Mouse (Mus musculus): ENCODE data around the gene Porcn. TPM values are rescaled to one million over a fixed set of nuclear protein-coding genes. Genes with fewer than 3 reads are reported as not detected.

Gene Porcn
- total RNA-seq, 2 experiments from 2014 or later, result 4.9 to 5.3 TPM

DNA sequence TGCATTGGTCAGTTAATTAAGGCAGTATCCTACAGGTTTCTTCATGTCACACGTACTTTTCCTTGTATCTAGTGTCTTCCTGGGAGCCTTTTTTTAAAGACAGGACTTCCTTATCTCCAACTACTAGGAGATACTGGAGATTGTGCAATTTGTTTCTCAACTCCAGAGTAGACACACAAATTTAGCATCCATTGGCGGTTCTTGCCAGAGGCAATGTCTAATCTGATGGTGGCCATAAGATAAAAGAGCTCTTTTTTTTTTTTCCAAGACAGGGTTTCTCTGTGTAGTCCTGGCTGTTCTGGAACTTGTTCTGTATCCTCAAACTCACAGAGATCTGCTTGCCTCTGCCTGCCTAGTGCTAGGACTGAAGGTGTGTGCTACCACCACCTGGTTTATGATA is 3.4 kb upstream of the Porcn start:
- no peak for DNase-seq
- intact Hi-C loops (cut with DNase I), result no loop called here

DNA sequence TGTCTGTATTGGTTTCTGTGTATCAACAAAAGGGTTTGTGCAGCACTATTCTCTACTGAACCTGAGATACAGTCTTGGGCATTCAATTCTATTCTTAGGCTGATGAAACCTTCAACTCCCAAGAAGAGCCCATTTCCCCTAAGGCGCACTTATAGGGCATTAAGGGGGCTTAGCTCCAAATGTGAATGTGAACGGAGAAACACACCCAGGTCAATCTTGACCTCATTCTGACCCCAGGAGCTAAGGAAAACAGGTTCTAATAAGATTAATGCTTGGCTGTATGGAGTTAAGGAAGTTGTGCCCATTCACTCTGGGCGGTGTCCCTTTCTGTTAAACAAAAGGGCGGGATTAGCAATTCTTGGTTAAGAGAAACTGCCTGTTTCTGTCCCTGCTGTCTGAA is 899 bp upstream of the Porcn start:
- no peak for DNase-seq
- intact Hi-C loops (cut with DNase I), result no loop called here

DNA sequence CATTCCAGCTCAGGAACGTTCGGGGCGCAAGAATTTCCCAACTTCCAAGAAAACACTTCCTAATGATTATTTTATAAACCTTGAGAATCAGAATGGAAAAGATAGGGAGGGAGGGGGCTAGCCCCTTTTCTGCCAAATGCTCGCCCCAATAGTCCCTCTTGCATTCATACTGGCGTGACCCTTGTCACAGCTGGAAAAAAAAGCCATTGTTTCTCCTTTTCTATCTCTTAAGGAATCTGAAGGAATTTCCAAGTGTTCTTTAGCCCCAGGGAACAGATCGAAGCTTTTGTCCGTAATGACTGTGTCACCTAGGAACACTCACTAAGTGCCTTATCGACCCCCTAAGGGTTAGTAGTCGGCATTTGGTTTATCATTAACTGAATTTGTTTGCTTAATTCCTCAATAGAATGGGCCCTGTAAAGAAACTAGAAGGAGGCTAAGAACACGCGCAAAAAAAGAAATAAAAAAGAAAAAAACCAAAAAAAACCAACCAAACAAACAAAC is 421 bp upstream of the Porcn start:
- intact Hi-C loops (cut with DNase I), result no loop called here

GRCm38 (mm10) chrX:8205551-8205950 is 774 bp downstream of the Porcn start:
- DNase-seq, result no peak
- intact Hi-C loops (cut with DNase I), result no loop called here

More for the DNA sequence above, 421 bp upstream of the Porcn start:
- DNase-seq, result no peak

GRCm38 (mm10) chrX:8205088-8205487 is 1.2 kb downstream of the Porcn start:
- no peak for DNase-seq

GRCm38 (mm10) chrX:8204076-8204475 is 2.2 kb downstream of the Porcn start:
- intact Hi-C loops (cut with DNase I), result no loop called here
- no peak for DNase-seq

More at GRCm38 (mm10) chrX:8205088-8205487, 1.2 kb downstream of the Porcn start:
- intact Hi-C loops (cut with DNase I), result no loop called here

DNA sequence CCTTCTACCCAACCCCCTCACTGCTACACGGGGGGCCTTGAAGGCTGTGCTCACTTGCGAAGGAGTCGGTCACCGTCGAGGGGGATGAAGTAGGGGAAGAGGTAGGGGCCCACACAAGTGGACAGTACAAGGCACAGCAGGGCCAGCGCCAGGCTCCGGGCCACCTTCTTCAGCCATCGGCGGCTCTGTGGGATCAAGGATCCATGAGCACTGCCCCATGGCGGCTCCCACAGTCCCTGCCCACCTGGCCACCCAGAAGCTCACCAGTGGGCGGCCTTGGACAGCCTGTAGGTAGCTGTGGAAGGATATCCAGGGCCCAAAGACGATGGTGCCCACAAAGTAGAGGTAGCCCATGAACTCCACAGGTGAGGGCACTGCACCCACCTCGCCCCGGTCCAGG is 3.2 kb downstream of the Porcn start:
- intact Hi-C loops (cut with DNase I), result no loop called here
- no peak for DNase-seq

DNA sequence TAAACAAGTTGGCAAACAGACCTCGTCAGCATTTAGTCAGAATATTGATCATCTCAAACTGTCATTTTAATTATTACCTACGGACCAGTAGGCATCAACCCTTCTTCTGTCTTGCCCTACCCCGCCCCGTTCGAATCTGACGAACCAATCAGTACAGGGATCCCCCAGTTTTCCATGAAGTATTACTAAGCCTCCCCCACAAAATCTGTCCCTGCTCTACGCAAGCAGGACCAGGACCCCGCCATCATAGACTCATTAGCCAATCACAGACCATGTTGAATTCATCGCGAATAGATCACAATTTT is 13.0 kb downstream of the Porcn start, which contains the start of gene Ebp:
Gene Ebp (minus strand): TSS at position 94 of the 305 bp plus-strand sequence.
- intact Hi-C loops (cut with DNase I), result no loop called here
- no peak for DNase-seq

- DNase-seq, result peak; percentile 60 to 66
- intact Hi-C loops (cut with DNase I), result no loop called here
These were observed 13.5 kb downstream of the Porcn start for GRCm38 (mm10) chrX:8192640-8193418.

GRCm38 (mm10) chrX:8192126-8192639 is 14.1 kb downstream of the Porcn start:
- intact Hi-C loops (cut with DNase I), result no loop called here
- no peak for DNase-seq

GRCm38 (mm10) chrX:8182871-8183540 is 23.3 kb downstream of the Porcn start:
- no peak for DNase-seq
- intact Hi-C loops (cut with DNase I), result no loop called here

- intact Hi-C loops (cut with DNase I), result no loop called here
These were observed 26.7 kb downstream of the Porcn start for GRCm38 (mm10) chrX:8179646-8180045.

DNA sequence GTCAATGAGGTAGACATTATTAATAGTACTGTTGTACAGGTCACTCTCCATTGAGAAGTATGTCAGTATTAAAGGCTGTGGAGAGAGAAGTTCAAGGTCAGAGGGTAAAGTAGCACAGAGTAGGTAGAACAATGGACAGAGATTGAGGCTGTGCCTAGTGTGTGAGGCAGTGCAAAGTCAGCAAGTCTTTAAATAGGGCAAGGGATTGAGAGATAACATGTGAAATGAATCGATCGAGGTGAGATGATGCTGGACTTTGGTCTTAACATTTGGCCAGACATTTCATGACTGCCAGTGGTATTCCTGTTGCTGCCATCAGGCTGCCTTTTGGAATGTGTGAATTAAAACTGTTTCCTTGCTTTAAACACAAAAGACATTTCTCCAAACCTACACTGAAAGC is 27.5 kb downstream of the Porcn start:
- no peak for DNase-seq
- intact Hi-C loops (cut with DNase I), result no loop called here

More at GRCm38 (mm10) chrX:8179646-8180045, 26.7 kb downstream of the Porcn start:
- DNase-seq, result no peak

- intact Hi-C loops (cut with DNase I), result no loop called here
- DNase-seq, result peak; percentile 79 to 80
These were observed 30.6 kb downstream of the Porcn start, which contains the start of gene Tbc1d25 for GRCm38 (mm10) chrX:8175504-8176385. Tbc1d25 (minus strand) TSS chrX:8176181.

GRCm38 (mm10) chrX:8175169-8175503 is 31.2 kb downstream of the Porcn start:
- intact Hi-C loops (cut with DNase I), result no loop called here
- DNase-seq, result no peak

DNA sequence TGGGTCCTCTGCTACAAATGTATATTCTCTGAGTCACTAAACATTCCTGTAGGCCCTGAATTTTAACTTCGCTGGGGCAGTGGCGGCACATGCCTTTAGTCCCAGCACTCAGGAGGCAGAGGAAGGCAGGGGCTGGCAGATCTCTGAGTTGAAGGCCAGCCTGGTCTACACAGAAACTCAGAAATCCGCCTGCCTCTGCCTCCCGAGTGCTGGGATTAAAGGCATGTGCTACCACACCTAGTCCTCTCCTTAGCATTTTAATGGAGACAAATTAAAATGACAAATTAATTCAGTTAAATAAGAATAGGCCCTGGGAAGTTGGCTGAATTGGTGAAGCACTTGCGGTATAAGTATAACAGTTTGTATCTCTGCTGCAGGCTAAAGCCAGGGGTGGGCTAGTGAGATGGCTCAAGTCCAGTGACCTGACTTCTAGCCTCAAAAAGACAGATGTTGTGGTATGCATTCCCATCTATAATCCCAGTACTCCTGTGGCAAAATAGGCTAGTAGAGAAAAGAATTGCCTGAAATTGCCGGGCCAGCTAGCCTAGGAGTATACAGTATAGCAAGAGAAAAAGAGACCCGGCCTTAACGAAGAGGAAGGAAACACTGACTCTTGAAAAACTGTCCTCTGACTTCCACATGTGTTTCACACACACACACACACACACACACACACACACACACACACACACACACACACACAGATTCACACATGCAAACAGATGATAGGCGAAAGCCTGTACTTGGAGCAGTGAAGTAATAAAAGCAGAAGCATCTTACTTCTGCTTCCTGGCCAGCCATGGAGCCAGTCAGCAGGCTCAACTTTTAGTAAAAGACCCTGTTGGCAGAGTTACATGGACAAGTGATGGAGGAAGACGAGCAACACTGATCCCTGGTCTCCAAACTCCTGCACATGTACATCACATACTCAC is 38.3 kb downstream of the Porcn start:
- intact Hi-C loops (cut with DNase I), result no loop called here
- no peak for DNase-seq

- no peak for DNase-seq
- intact Hi-C loops (cut with DNase I), result no loop called here
These were observed 41.9 kb downstream of the Porcn start for GRCm38 (mm10) chrX:8164471-8164870.

- DNase-seq, result no peak
- intact Hi-C loops (cut with DNase I), result no loop called here
These were observed 43.2 kb downstream of the Porcn start for GRCm38 (mm10) chrX:8163076-8163475.

- intact Hi-C loops (cut with DNase I), result loop anchor here (10.0 kb wide), 1 partner anchor 99 kb away; no protein-coding TSS in a partner anchor
- DNase-seq, result peak; percentile 69 to 76
These were observed 61.0 kb downstream of the Porcn start, which contains the start of gene Rbm3 for GRCm38 (mm10) chrX:8145153-8145991. Rbm3 (minus strand) TSS chrX:8145880.
